11 mouse cellular contexts compared by ENCODE assay signal in genomic region chr14:6888811-6889210, GRCm38 (mm10). TPM values are rescaled to one million over a fixed set of nuclear protein-coding genes. Genes with fewer than 3 reads are reported as not detected.
DNase-seq lines count a peak whose midpoint lies in the region; ATAC-seq and TF ChIP-seq lines count a peak whose summit lies in the region.
"Not testable (repeated sequence)": the region's sequence is repeated elsewhere in the genome, so short reads cannot be mapped to it uniquely, and the experiment has no call there.
"Had no signal": no experiment of that assay in that cellular context is flagged by ENCODE, and none has a peak within 500 bp of the region (broad histone marks: within the 10 kb centered on the region; RNA-seq: fewer than 3 reads in every experiment).

No protein-coding gene starts in this region.

- not testable (repeated sequence) for TF ChIP-seq CTCF in left cerebral cortex, adult 2 months (IDR thresholded peaks at IDR 0.05)

- not testable (repeated sequence) for H3K4me1 ChIP-seq in brown adipose tissue, adult 24 weeks (ENCODE audit: control insufficient read depth, insufficient read depth, insufficient read length, low read length); forebrain, embryonic 10.5 days; hindbrain, embryonic 11.5 days (replicated peaks; ENCODE audit: control insufficient read depth, insufficient read depth, low read length); kidney, embryonic 15.5 days; midbrain, embryonic 12.5 days

- H3K4me2 ChIP-seq in hindbrain, embryonic 11.5 days (replicated peaks; ENCODE audit: low read depth, low read length): peak overlapping the region; percentile 38
- H3K4me2 ChIP-seq in kidney, embryonic 15.5 days: peak overlapping the region; percentile 72
- peak overlapping the region; percentile 59 for H3K4me2 ChIP-seq in midbrain, embryonic 12.5 days (replicated peaks)

- 12% methylated on average over 5 of the region's 5 CpGs for WGBS in forebrain, embryonic 10.5 days
- whole genome bisulfite sequencing in hindbrain, embryonic 11.5 days: 13% methylated on average over 4 of the region's 5 CpGs
- WGBS in kidney, embryonic 15.5 days: 10% methylated on average over 5 of the region's 5 CpGs
- 9% methylated on average over 5 of the region's 5 CpGs for WGBS in midbrain, embryonic 12.5 days

- DNase-seq in forebrain, embryonic 10.5 days (ENCODE audit: extremely low spot score, low spot score); hindbrain, embryonic 11.5 days (ENCODE audit: low spot score): not testable (repeated sequence)
- peak; percentile 9 to 29 for DNase-seq in heart, adult 18-20 months
- DNase-seq in left cerebral cortex, adult 2 months (ENCODE audit: extremely low spot score in 1 of 2, low spot score in 2 of 2): peak; percentile 15
- peak; percentile 20 for DNase-seq in right cerebral cortex, postnatal 25 days

- H3K36me3 ChIP-seq in forebrain, embryonic 10.5 days (replicated peaks); hindbrain, embryonic 11.5 days (ENCODE audit: control insufficient read depth, insufficient read depth, low read length); kidney, embryonic 15.5 days; midbrain, embryonic 12.5 days: not testable (repeated sequence)

- intact Hi-C loops in left cerebral cortex, adult 2 months (cut with DNase I): not testable (repeated sequence)

- H3K27ac ChIP-seq in brown adipose tissue, adult 24 weeks (replicated peaks; ENCODE audit: low read depth, low read length): peak overlapping the region; percentile 74; the same call in 1 of the 2 replicates
- H3K27ac ChIP-seq in forebrain, embryonic 10.5 days; hindbrain, embryonic 11.5 days (ENCODE audit: low read depth, low read length); kidney, embryonic 15.5 days; left cerebral cortex, adult 2 months; midbrain, embryonic 12.5 days (replicated peaks): not testable (repeated sequence)

- not testable (repeated sequence) for ATAC-seq in hindbrain, embryonic 11.5 days (ENCODE audit: low FRiP score); kidney, embryonic 15.5 days (replicated peaks; ENCODE audit: low FRiP score); midbrain, embryonic 12.5 days (ENCODE audit: low FRiP score, low read depth)

- H3K4me3 ChIP-seq in brown adipose tissue, adult 24 weeks (ENCODE audit: insufficient read depth, low read depth, low read length): 0 out of 2 replicates have a peak overlapping the region, but pooled peaks have one; percentile 38
- H3K4me3 ChIP-seq in forebrain, embryonic 10.5 days: peak overlapping the region; percentile 54
- not testable (repeated sequence) for H3K4me3 ChIP-seq in hindbrain, embryonic 11.5 days (ENCODE audit: low read depth, low read length)
- peak overlapping the region; percentile 44 for H3K4me3 ChIP-seq in kidney, embryonic 15.5 days (replicated peaks)
- H3K4me3 ChIP-seq in left cerebral cortex, adult 2 months: peak overlapping the region; percentile 44
- H3K4me3 ChIP-seq in midbrain, embryonic 12.5 days: peak overlapping the region; percentile 49

- not testable (repeated sequence) for H3K9me3 ChIP-seq in forebrain, embryonic 10.5 days; hindbrain, embryonic 11.5 days (ENCODE audit: control insufficient read depth, low read length); kidney, embryonic 15.5 days (replicated peaks); midbrain, embryonic 12.5 days

- H3K9ac ChIP-seq in hindbrain, embryonic 11.5 days (ENCODE audit: low read depth, low read length); kidney, embryonic 15.5 days; midbrain, embryonic 12.5 days (replicated peaks): not testable (repeated sequence)

- not testable (repeated sequence) for H3K27me3 ChIP-seq in forebrain, embryonic 10.5 days (ENCODE audit: poor library complexity, severe bottlenecking); hindbrain, embryonic 11.5 days (ENCODE audit: control insufficient read depth, insufficient read depth, low read length); kidney, embryonic 15.5 days; midbrain, embryonic 12.5 days

RNA-seq across cellular contexts. Expression of gene Gm3667, which starts 1.0 kb away (rescaled TPM):
- polyA plus RNA-seq in brown adipose tissue, adult 24 weeks (2012; ENCODE audit: insufficient read depth, insufficient read length, missing spikeins): not detected in 2 replicates
- 1.6 TPM in 2 replicates for polyA plus RNA-seq in forebrain, embryonic 10.5 days (2016; fragmentation: Nextera tagmentation; extraction: Ambion mirVana)
- total RNA-seq in heart, adult 18-20 months (2021): under 1 TPM in 1 of 2 experiments, not detected in 1; 0.31 TPM
- 2.0 and 2.4 TPM in 2 replicates for polyA plus RNA-seq in hindbrain, embryonic 11.5 days (2014; fragmentation: Nextera tagmentation; extraction: Ambion mirVana)
- polyA plus RNA-seq in kidney, embryonic 15.5 days (2015; fragmentation: Nextera tagmentation; extraction: Ambion mirVana): 0.36 and 0.37 TPM in 2 replicates
- total RNA-seq in left cerebral cortex, adult 2 months (2021): 1 to 10 TPM; 1.4 TPM
- polyA plus RNA-seq in midbrain, embryonic 12.5 days (2016; fragmentation: Nextera tagmentation; extraction: Ambion mirVana): 1.9 and 2.3 TPM in 2 replicates
- polyA plus RNA-seq: spleen, adult 2 months had no signal

RNA-seq across cellular contexts. Expression of gene Gm3642, which starts 48.7 kb away (rescaled TPM):
- polyA plus RNA-seq in brown adipose tissue, adult 24 weeks (2012; ENCODE audit: insufficient read depth, insufficient read length, missing spikeins): not detected in 2 replicates
- polyA plus RNA-seq in forebrain, embryonic 10.5 days (2016; fragmentation: Nextera tagmentation; extraction: Ambion mirVana): not detected in 2 replicates
- not detected for total RNA-seq in heart, adult 18-20 months (2021)
- polyA plus RNA-seq in hindbrain, embryonic 11.5 days (2014; fragmentation: Nextera tagmentation; extraction: Ambion mirVana): not detected in 2 replicates
- polyA plus RNA-seq in kidney, embryonic 15.5 days (2015; fragmentation: Nextera tagmentation; extraction: Ambion mirVana): not detected in 2 replicates
- not detected for total RNA-seq in left cerebral cortex, adult 2 months (2021)
- not detected in 2 replicates for polyA plus RNA-seq in midbrain, embryonic 12.5 days (2016; fragmentation: Nextera tagmentation; extraction: Ambion mirVana)
- total RNA-seq: gastrocnemius, postnatal 4 days had no signal
- polyA plus RNA-seq: lung, postnatal 0 days; spleen, adult 2 months had no signal
